16 mouse cellular contexts compared by ENCODE assay signal in the genomic region with DNA sequence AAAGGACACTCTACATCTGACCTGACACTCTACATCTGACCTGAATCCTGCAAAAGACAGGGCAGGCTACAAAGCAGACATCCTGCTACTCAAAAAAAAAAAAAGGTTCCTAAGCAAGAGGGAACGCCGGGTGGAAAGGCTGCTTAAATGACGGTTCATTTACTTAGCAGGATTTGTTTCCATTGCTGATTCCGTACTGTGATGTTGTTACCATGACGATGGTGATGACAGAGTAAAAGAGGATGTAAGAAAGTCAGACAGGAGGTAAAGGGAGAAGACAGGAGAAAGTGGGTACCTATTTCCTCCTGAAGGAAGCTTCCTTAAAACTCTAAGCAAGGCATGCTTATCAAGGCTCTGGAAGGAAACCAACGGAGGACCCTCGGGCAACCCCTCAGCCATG. TPM values are rescaled to one million over a fixed set of nuclear protein-coding genes. Genes with fewer than 3 reads are reported as not detected.
DNase-seq lines count a peak whose midpoint lies in the region; ATAC-seq and TF ChIP-seq lines count a peak whose summit lies in the region.
"Had no signal": no experiment of that assay in that cellular context is flagged by ENCODE, and none has a peak within 500 bp of the region (broad histone marks: within the 10 kb centered on the region; RNA-seq: fewer than 3 reads in every experiment).

No protein-coding gene starts in this region.

- H3K4me3 ChIP-seq in heart, embryonic 10.5 days, result no peak overlapping the region
- H3K4me3 ChIP-seq in heart, adult 2 months, result no peak overlapping the region
- H3K4me3 ChIP-seq in midbrain, embryonic 14.5 days (replicated peaks; ENCODE audit: low read depth, low read length), result no peak overlapping the region
- no peak overlapping the region for H3K4me3 ChIP-seq in midbrain, embryonic 10.5 days
- no peak overlapping the region for H3K4me3 ChIP-seq in limb, embryonic 10.5 days
- H3K4me3 ChIP-seq: erythroblast, embryonic 14.5 days; gastrocnemius, adult 2 months; hindbrain, embryonic 12.5 days had no signal

- no peak overlapping the region for H3K9ac ChIP-seq in heart, adult 2 months (ENCODE audit: low read depth, low read length)
- no peak overlapping the region; the same call in 1 of the 2 replicates for H3K9ac ChIP-seq in midbrain, embryonic 14.5 days (replicated peaks; ENCODE audit: low read length)
- H3K9ac ChIP-seq: hindbrain, embryonic 12.5 days had no signal

- H3K9me3 ChIP-seq in heart, embryonic 10.5 days, result no peaks in the 10 kb centered on the region
- no peaks in the 10 kb centered on the region for H3K9me3 ChIP-seq in midbrain, embryonic 14.5 days (ENCODE audit: control insufficient read depth, low read length)
- no peaks in the 10 kb centered on the region for H3K9me3 ChIP-seq in midbrain, embryonic 10.5 days (replicated peaks)
- H3K9me3 ChIP-seq in limb, embryonic 10.5 days (replicated peaks), result no peaks in the 10 kb centered on the region
- H3K9me3 ChIP-seq: hindbrain, embryonic 12.5 days had no signal

- H3K27ac ChIP-seq in heart, embryonic 10.5 days, result 0 out of 2 replicates have a peak overlapping the region, but pooled peaks have one; percentile 16
- H3K27ac ChIP-seq in heart, adult 2 months, result no peak overlapping the region
- no peak overlapping the region for H3K27ac ChIP-seq in midbrain, embryonic 14.5 days (replicated peaks; ENCODE audit: low read depth, low read length)
- no peak overlapping the region for H3K27ac ChIP-seq in midbrain, embryonic 10.5 days (replicated peaks)
- H3K27ac ChIP-seq in limb, embryonic 10.5 days, result no peak overlapping the region
- H3K27ac ChIP-seq: gastrocnemius, adult 2 months; hindbrain, embryonic 12.5 days; kidney, postnatal 0 days; macrophage had no signal

- DNase-seq in heart, embryonic 10.5 days (ENCODE audit: low spot score), result no peak
- no peak for DNase-seq in heart, adult 2 months
- DNase-seq in midbrain, embryonic 14.5 days, result peak; percentile 60
- no peak for DNase-seq in midbrain, embryonic 10.5 days (ENCODE audit: low spot score)
- DNase-seq in induced T-regulatory cell, adult 2 months (ENCODE audit: low read depth), result peak; percentile 39
- peak; percentile 43 for DNase-seq in splenic B cell, adult 2 months (ENCODE audit: low read depth, low spot score)
- DNase-seq in limb, embryonic 10.5 days (ENCODE audit: low spot score), result no peak
- DNase-seq in layer of hippocampus, postnatal 14 days (ENCODE audit: low spot score in 2 of 2), result no peak
- DNase-seq: cerebellum, adult 18-20 months; gastrocnemius, adult 2 months; right cerebral cortex, postnatal 4 days; thymus, postnatal 25 days had no signal

- 64% methylated on average over 7 of the region's 7 CpGs for WGBS in heart, embryonic 10.5 days
- 41% methylated on average over 7 of the region's 7 CpGs for WGBS in heart, adult 2 months
- WGBS in midbrain, embryonic 14.5 days, result 47% methylated on average over 7 of the region's 7 CpGs
- 65% methylated on average over 7 of the region's 7 CpGs for WGBS in midbrain, embryonic 10.5 days
- WGBS in limb, embryonic 10.5 days, result 79% methylated on average over 7 of the region's 7 CpGs

- peaks cover 5% of the 10 kb centered on the region; the same call in 1 of the 2 replicates for H3K79me2 ChIP-seq in heart, adult 2 months (replicated peaks; ENCODE audit: control insufficient read depth, insufficient read depth, low read length)

- no peak for TF ChIP-seq POLR2A in heart, adult 2 months (IDR thresholded peaks at IDR 0.05; ENCODE audit: insufficient read depth, low read depth, low read length)

- TF ChIP-seq EP300 in heart, adult 2 months (IDR thresholded peaks at IDR 0.05; ENCODE audit: insufficient read depth, low read depth, low read length), result no peak

- no peak for TF ChIP-seq CTCF in heart, adult 2 months (IDR thresholded peaks at IDR 0.05)

- H3K27me3 ChIP-seq in heart, embryonic 10.5 days (ENCODE audit: insufficient read depth, poor library complexity, severe bottlenecking), result no peaks in the 10 kb centered on the region
- no peaks in the 10 kb centered on the region for H3K27me3 ChIP-seq in heart, adult 2 months (ENCODE audit: control insufficient read depth, insufficient read depth, low read length)
- no peaks in the 10 kb centered on the region for H3K27me3 ChIP-seq in midbrain, embryonic 14.5 days (ENCODE audit: control insufficient read depth, insufficient read depth, low read length)
- no peaks in the 10 kb centered on the region for H3K27me3 ChIP-seq in midbrain, embryonic 10.5 days (ENCODE audit: low read depth, poor library complexity, severe bottlenecking)
- no peaks in the 10 kb centered on the region for H3K27me3 ChIP-seq in splenic B cell, adult 2 months (ENCODE audit: control insufficient read depth, insufficient read depth, low read length, poor library complexity, severe bottlenecking)
- no peaks in the 10 kb centered on the region for H3K27me3 ChIP-seq in limb, embryonic 10.5 days (ENCODE audit: low read depth, poor library complexity, severe bottlenecking)
- H3K27me3 ChIP-seq: hindbrain, embryonic 12.5 days had no signal

- H3K4me2 ChIP-seq in midbrain, embryonic 14.5 days (ENCODE audit: low read length), result no peak overlapping the region
- H3K4me2 ChIP-seq: hindbrain, embryonic 12.5 days had no signal

- peaks cover 28% of the 10 kb centered on the region for H3K4me1 ChIP-seq in heart, embryonic 10.5 days
- peaks cover 12% of the 10 kb centered on the region for H3K4me1 ChIP-seq in heart, adult 2 months (ENCODE audit: control insufficient read depth, insufficient read depth, low read length)
- H3K4me1 ChIP-seq in midbrain, embryonic 14.5 days (ENCODE audit: control insufficient read depth, insufficient read depth, low read length), result peaks cover 6% of the 10 kb centered on the region; the same call in 1 of the 2 replicates
- H3K4me1 ChIP-seq in midbrain, embryonic 10.5 days, result peaks cover 13% of the 10 kb centered on the region
- H3K4me1 ChIP-seq in limb, embryonic 10.5 days, result 0 out of 2 replicates have a peak, but pooled peaks cover 13% of the 10 kb centered on the region

- ATAC-seq in midbrain, embryonic 14.5 days (ENCODE audit: low FRiP score, low TSS enrichment), result no peak

- H3K36me3 ChIP-seq in heart, embryonic 10.5 days, result peaks cover 36% of the 10 kb centered on the region
- no peaks in the 10 kb centered on the region; the same call in 1 of the 2 replicates for H3K36me3 ChIP-seq in heart, adult 2 months (ENCODE audit: control insufficient read depth, insufficient read depth, low read length)
- H3K36me3 ChIP-seq in midbrain, embryonic 14.5 days (ENCODE audit: control insufficient read depth, insufficient read depth, low read length), result peaks cover 17% of the 10 kb centered on the region
- peaks cover 33% of the 10 kb centered on the region for H3K36me3 ChIP-seq in midbrain, embryonic 10.5 days
- peaks cover 17% of the 10 kb centered on the region for H3K36me3 ChIP-seq in splenic B cell, adult 2 months (ENCODE audit: control insufficient read depth, insufficient read depth, low read length, poor library complexity, severe bottlenecking)
- peaks cover 41% of the 10 kb centered on the region for H3K36me3 ChIP-seq in limb, embryonic 10.5 days

- intact Hi-C loops in heart, adult 2 months (cut with DNase I), result loop anchor here (10.0 kb wide), 1 partner anchor 728 kb away; no protein-coding TSS in a partner anchor

RNA-seq across cellular contexts. Expression of a gene that starts 31.6 kb away (rescaled TPM):
- 13.8 and 16.6 TPM in 2 replicates for polyA plus RNA-seq in heart, embryonic 10.5 days (2016; fragmentation: Nextera tagmentation; extraction: Ambion mirVana)
- 10 to 100 TPM; 15.2 to 24.6 TPM for total RNA-seq in heart, adult 2 months (2021)
- polyA plus RNA-seq in heart, adult 2 months (2012; rRNA removed), result 10.7 and 14.0 TPM in 2 replicates
- polyA plus RNA-seq in midbrain, embryonic 14.5 days (2014; fragmentation: Nextera tagmentation; extraction: Ambion mirVana), result 13.4 and 15.6 TPM in 2 replicates
- 10.5 and 10.7 TPM in 2 replicates for polyA plus RNA-seq in midbrain, embryonic 10.5 days (2016; fragmentation: Nextera tagmentation; extraction: Ambion mirVana)
- 14.9 and 15.6 TPM in 2 replicates for polyA plus RNA-seq in limb, embryonic 10.5 days (2016; fragmentation: Nextera tagmentation; extraction: Ambion mirVana)
- 10 to 100 TPM; 17.7 to 18.2 TPM for total RNA-seq in layer of hippocampus, postnatal 14 days (2021)

Comparison
In these comparisons a context has a peak if more than half of its experiments do, and no peak if none do; other contexts are left out.
1. DNase-seq: peak in midbrain, embryonic 14.5 days (single experiment), induced T-regulatory cell, adult 2 months (single experiment) and splenic B cell, adult 2 months (single experiment); none in heart, embryonic 10.5 days (single experiment), heart, adult 2 months (0 of 2), midbrain, embryonic 10.5 days (single experiment), limb, embryonic 10.5 days (single experiment) and layer of hippocampus, postnatal 14 days (0 of 2).